Mouse (Mus musculus) heart, postnatal 0 days (tissue): ENCODE results near the gene Gpn3. TPM values are rescaled to one million over a fixed set of nuclear protein-coding genes. Genes with fewer than 3 reads are reported as not detected.

ENCODE experiments used
- ATAC-seq: fragments of 200-750 bp; cut with Nextera tagmentation; 2 replicates; pipeline ENCODE4 v1.8.0; 2017; ENCODE audit warnings: low read depth, moderate number of reproducible peaks, moderate library complexity; ENCODE audit not compliant: insufficient read depth
- DNase-seq: peaks from one replicate; pipeline ENCODE4 v3.0.0-alpha.2; 2016; ENCODE audit warnings: low spot score
- H3K27ac ChIP-seq: fragments of 300-500 bp; sonication (generic); 2 replicates; pipeline ENCODE4 v1.5.1; 2014; ENCODE audit warnings: low read depth, mild to moderate bottlenecking
- H3K27me3 ChIP-seq: fragments of 300-500 bp; sonication (generic); 2 replicates; pipeline ENCODE4 v1.6.1; 2014; ENCODE audit warnings: low read length, mixed read lengths; ENCODE audit not compliant: control insufficient read depth, insufficient read depth
- H3K36me3 ChIP-seq: fragments of 300-500 bp; sonication (generic); replicated peaks from 2 replicates; pipeline ENCODE4 v1.6.1; 2014; ENCODE audit warnings: low read length, mixed read lengths; ENCODE audit not compliant: control insufficient read depth, insufficient read depth
- H3K4me1 ChIP-seq: fragments of 300-500 bp; sonication (generic); 2 replicates; pipeline ENCODE4 v1.6.1; 2014; ENCODE audit warnings: antibody characterized with exemption; ENCODE audit not compliant: control insufficient read depth, insufficient read depth
- H3K4me2 ChIP-seq: fragments of 300-500 bp; sonication (generic); 2 replicates; pipeline ENCODE4 v1.6.1; 2014; ENCODE audit warnings: low read depth, mild to moderate bottlenecking, low read length, moderate library complexity
- H3K4me3 ChIP-seq: fragments of 300-500 bp; sonication (generic); 2 replicates; pipeline ENCODE4 v1.5.1; 2014; ENCODE audit warnings: low read depth, low read length
- H3K9ac ChIP-seq: fragments of 300-500 bp; sonication (generic); replicated peaks from 2 replicates; pipeline ENCODE4 v1.6.1; 2014; ENCODE audit warnings: low read depth, low read length, mixed read lengths
- H3K9me3 ChIP-seq: fragments of 300-500 bp; sonication (generic); replicated peaks from 2 replicates; pipeline ENCODE4 v1.6.1; 2016; ENCODE audit warnings: low read length; ENCODE audit not compliant: control insufficient read depth
- CTCF ChIP-seq: IDR thresholded peaks from 2 replicates; pipeline ENCODE4 v1.5.1; 2016; ENCODE audit warnings: antibody characterized with exemption, control low read depth, low read depth
- EP300 ChIP-seq: IDR thresholded peaks from 2 replicates; pipeline ENCODE4 v1.6.1; 2016; ENCODE audit warnings: antibody characterized with exemption, low read depth
- WGBS: fragments of 180-500 bp; shearing (Covaris S2); extraction: QIAGEN DNeasy Blood & Tissue Kit; methylation state at CpG from one replicate; pipeline ENCODE4 v1.1.7; 2014; 5-methylcytosine and 5-hydroxymethylcytosine counted together
- polyA plus RNA-seq: library from polyadenylated mRNA; unstranded; fragments of >200 nt; fragmentation: Nextera tagmentation; extraction: Ambion mirVana; gene quantifications from 2 replicates; pipeline ENCODE4 v1.2.1, GENCODE M21; 2015
- total RNA-seq: library from RNA; depleted of rRNA; stranded (reverse); fragments of >200 nt; gene quantifications from 2 replicates; pipeline ENCODE4 v1.2.3, GENCODE M21; 2014; ENCODE audit warnings: low replicate concordance

Gpn3 gene
- total and polyA plus RNA-seq, 2 experiments from 2014 or later, result 28.5 to 42.9 TPM

GRCm38 (mm10) chr5:122345777-122346176 is 25.9 kb upstream of the Gpn3 start:
- Histone ChIP-seq H3K4me1 (no peaks in the 10 kb centered on the region), H3K36me3 (no peaks in the 10 kb centered on the region), H3K9me3 (no peaks in the 10 kb centered on the region), H3K4me3 (no peak overlapping the region), H3K27me3 (no peaks in the 10 kb centered on the region), H3K4me2 (no peak overlapping the region), H3K9ac (no peak overlapping the region), H3K27ac (no peak overlapping the region)
- TF ChIP-seq CTCF, result no peak
- WGBS, result 76% methylated on average over 4 of the region's 4 CpGs
- DNase-seq (no peak), ATAC-seq (no peak)

DNA sequence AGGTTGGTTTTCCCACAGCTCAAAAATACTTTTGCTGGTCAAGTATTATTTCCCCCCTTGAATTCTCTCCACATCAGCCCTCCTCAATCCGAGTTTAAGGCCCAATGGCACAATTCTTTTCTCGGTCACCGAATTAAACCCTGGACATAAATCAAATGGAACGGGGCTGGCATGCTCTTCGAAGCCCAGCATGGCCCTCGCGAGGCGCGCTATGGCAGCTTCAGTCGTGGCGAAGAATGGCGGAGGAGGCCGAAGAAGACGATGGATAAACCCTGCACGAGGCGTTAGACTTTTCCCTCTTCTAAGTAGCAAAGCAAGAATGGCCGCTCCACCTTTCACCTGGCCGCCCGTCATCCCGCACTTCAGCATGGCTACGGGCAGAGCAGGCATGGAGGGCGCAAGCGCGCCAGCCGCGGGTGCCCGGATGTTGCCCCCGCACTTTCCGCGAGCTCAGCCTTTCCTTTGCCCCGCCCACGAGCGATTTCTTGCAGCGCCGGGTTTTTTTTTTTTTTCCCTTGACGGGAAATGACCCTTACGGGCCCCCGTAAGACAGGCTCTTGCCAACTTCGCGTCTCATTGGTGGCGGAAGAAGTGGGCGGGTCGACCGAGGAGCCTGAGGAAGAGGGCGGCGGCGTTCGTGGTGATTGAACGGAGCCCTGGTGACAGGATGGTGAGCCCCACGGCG is 17.7 kb upstream of the Gpn3 start, which contains the start of the genes Rad9b and Vps29:
Rad9b (minus strand) TSS at position 427 of the 685 bp plus-strand sequence.
Vps29 (plus strand) TSS at position 563 of the 685 bp plus-strand sequence.
- Histone ChIP-seq H3K27me3 (no peaks in the 10 kb centered on the region), H3K4me3 (peak within 1 kb of the TSS; percentile 83), H3K9me3 (no peaks in the 10 kb centered on the region), H3K4me1 (peaks cover 7% of the 10 kb centered on the region), H3K27ac (peak within 1 kb of the TSS; percentile 77), H3K36me3 (no peaks in the 10 kb centered on the region), H3K4me2 (peak within 1 kb of the TSS; percentile 82), H3K9ac (peak within 1 kb of the TSS; percentile 83)
- TF ChIP-seq EP300 (peak; percentile 82; the same call in 1 of the 2 replicates), CTCF (no peak)
- WGBS, result 2% methylated on average over 51 of the region's 51 CpGs
- DNase-seq (peak; percentile 98), ATAC-seq (peak; percentile 92)

DNA sequence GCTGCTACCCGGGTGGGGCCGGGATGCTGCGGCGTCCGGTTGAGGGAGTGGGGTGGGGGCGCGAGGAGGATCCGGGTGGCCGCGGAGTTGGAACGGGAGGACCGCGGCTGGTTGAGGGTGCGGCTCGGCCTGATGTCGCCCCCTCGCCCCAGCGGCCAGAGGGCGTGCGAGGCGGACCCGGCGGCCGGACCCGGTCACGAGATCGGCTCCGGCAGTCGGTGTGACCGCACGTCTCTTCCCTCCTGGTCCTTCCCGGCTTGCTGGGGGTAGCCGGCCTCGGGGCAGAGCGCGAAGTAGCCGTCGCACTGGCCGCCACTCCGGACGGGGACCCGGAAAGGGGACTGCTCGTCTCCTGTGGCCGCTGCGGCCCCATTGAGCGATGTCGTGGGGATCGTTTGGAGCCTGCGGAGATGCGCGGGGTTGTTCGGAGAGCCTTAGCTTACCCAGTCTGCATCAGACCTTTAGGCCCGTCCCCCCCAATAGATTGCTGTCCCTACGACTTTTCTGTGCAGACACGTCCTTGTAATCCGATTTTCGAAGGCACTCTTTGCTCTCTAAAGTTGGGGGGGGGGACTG is 17.1 kb upstream of the Gpn3 start:
- Histone ChIP-seq H3K4me3 (peak overlapping the region; percentile 83), H3K9me3 (no peaks in the 10 kb centered on the region), H3K4me1 (peaks cover 7% of the 10 kb centered on the region), H3K36me3 (no peaks in the 10 kb centered on the region), H3K27me3 (no peaks in the 10 kb centered on the region), H3K4me2 (peak overlapping the region; percentile 82), H3K27ac (peak overlapping the region; percentile 77), H3K9ac (peak overlapping the region; percentile 83)
- TF ChIP-seq CTCF (no peak), EP300 (no peak)
- DNase-seq (no peak), ATAC-seq (peak; percentile 60)
- 0% methylated on average over 53 of the region's 57 CpGs for WGBS

GRCm38 (mm10) chr5:122372192-122372769 is 605 bp downstream of the Gpn3 start, which contains the start of gene Fam216a:
TSS of gene Fam216a (minus strand) at chr5:122372364.
- ATAC-seq (peak; percentile 95), DNase-seq (peak; percentile 96)
- 0 out of 2 replicates have a peak, but pooled peaks have one; percentile 57 for TF ChIP-seq EP300
- TF ChIP-seq CTCF, result no peak
- H3K9me3 ChIP-seq, result no peaks in the 10 kb centered on the region
- under 1% methylated on average over 52 of the region's 53 CpGs for WGBS
- no peaks in the 10 kb centered on the region for H3K27me3 ChIP-seq
- H3K36me3 ChIP-seq, result peaks cover 45% of the 10 kb centered on the region
- H3K27ac ChIP-seq, result peak within 1 kb of the TSS; percentile 91
- peak within 1 kb of the TSS; percentile 83 for H3K4me3 ChIP-seq
- peak within 1 kb of the TSS; percentile 64 for H3K9ac ChIP-seq
- no peaks in the 10 kb centered on the region for H3K4me1 ChIP-seq
- H3K4me2 ChIP-seq, result peak within 1 kb of the TSS; percentile 68

DNA sequence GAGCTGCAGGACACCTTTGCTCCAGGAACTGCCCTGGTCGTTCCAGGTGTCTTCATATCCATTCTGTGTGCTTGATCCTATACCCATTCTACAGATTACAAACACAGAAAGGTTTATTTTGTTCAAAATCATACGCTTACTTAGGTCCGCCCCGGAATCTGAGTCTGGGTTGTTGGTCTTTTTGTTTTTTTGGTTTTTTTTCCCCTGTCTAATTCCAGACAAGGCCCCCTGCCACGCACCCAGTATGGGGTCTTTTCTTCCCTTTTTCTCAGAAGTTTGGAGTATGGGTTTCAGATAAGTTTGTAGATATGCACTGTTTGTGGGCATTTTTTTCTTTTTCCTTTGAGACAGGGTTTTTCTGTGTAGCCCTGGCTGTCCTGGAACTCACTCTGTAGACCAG is 1.2 kb downstream of the Gpn3 start:
- WGBS, result 4% methylated on average over 5 of the region's 5 CpGs
- Histone ChIP-seq H3K27ac (peak overlapping the region; percentile 91), H3K4me3 (peak overlapping the region; percentile 83), H3K4me2 (peak overlapping the region; percentile 68), H3K9ac (peak overlapping the region; percentile 64), H3K36me3 (peaks cover 41% of the 10 kb centered on the region), H3K27me3 (no peaks in the 10 kb centered on the region), H3K4me1 (no peaks in the 10 kb centered on the region), H3K9me3 (no peaks in the 10 kb centered on the region)
- no peak for DNase-seq
- no peak for ATAC-seq
- TF ChIP-seq CTCF, result no peak
- TF ChIP-seq EP300, result no peak
